32 mouse cellular contexts compared by ENCODE assay signal in the genomic region with DNA sequence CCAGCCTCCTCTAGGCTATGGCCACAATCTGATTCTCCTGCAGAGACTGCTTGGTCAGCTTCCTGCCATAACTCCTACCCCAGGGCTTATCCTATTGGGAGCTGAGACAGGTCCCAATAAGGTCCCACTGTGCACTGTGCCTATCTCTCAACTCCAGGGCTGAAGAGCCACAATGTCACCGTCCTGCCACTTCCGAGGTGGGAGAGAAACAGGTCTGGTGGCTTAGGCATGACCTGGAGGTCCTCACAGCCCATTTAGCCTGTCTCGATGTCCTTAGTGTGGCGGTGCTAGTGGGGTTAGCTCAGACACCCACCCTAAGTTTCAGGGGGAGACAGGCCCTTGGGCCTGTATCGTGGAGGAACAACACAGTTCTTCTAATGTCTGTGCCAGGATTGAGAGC. TPM values are rescaled to one million over a fixed set of nuclear protein-coding genes. Genes with fewer than 3 reads are reported as not detected.
"Had no signal": no experiment of that assay in that cellular context is flagged by ENCODE, and none has a peak within 500 bp of the region (broad histone marks: within the 10 kb centered on the region; RNA-seq: fewer than 3 reads in every experiment).

No protein-coding gene starts in this region.

- H3K27me3 ChIP-seq: limb, embryonic 13.5 days; limb, embryonic 15.5 days; liver, embryonic 13.5 days; lung, embryonic 15.5 days; midbrain, embryonic 12.5 days; midbrain, embryonic 13.5 days; midbrain, embryonic 15.5 days had no signal

- H3K9me3 ChIP-seq: limb, embryonic 10.5 days; limb, embryonic 12.5 days; limb, embryonic 13.5 days; limb, embryonic 15.5 days; liver, embryonic 12.5 days; liver, embryonic 13.5 days; liver, embryonic 15.5 days; lung, embryonic 15.5 days; midbrain, embryonic 10.5 days; midbrain, embryonic 12.5 days; midbrain, embryonic 13.5 days; midbrain, embryonic 15.5 days had no signal

- H3K36me3 ChIP-seq: limb, embryonic 10.5 days; limb, embryonic 12.5 days; limb, embryonic 13.5 days; limb, embryonic 15.5 days; liver, embryonic 12.5 days; liver, embryonic 13.5 days; liver, embryonic 15.5 days; lung, embryonic 15.5 days; midbrain, embryonic 10.5 days; midbrain, embryonic 12.5 days; midbrain, embryonic 15.5 days had no signal

- ATAC-seq: liver, embryonic 12.5 days; liver, postnatal 0 days; lung, postnatal 0 days; midbrain, embryonic 13.5 days; midbrain, embryonic 15.5 days; midbrain, embryonic 16.5 days had no signal

- H3K4me1 ChIP-seq: limb, embryonic 10.5 days; limb, embryonic 12.5 days; limb, embryonic 13.5 days; limb, embryonic 15.5 days; liver, embryonic 12.5 days; liver, embryonic 13.5 days; liver, embryonic 15.5 days; lung, embryonic 15.5 days; midbrain, embryonic 15.5 days had no signal

- H3K4me3 ChIP-seq: left cerebral cortex, adult 2 months; limb, embryonic 10.5 days; limb, embryonic 12.5 days; limb, embryonic 13.5 days; limb, embryonic 15.5 days; liver, embryonic 12.5 days; liver, embryonic 13.5 days; liver, embryonic 15.5 days; lung, embryonic 15.5 days; midbrain, embryonic 10.5 days; midbrain, embryonic 12.5 days; midbrain, embryonic 13.5 days; midbrain, embryonic 15.5 days; myocyte had no signal

- DNase-seq: left cerebral cortex, postnatal 4 days; liver; liver, embryonic 13.5 days; liver, postnatal 0 days; lung, adult 18-20 months; lung, adult 2 months; lung, embryonic 14.5 days; lung, postnatal 10 days; lung, postnatal 14 days; lung, postnatal 36 days; lung, postnatal 4 days; midbrain, embryonic 14.5 days had no signal

RNA-seq across cellular contexts. Expression of a gene that starts 47.4 kb away (rescaled TPM):
- total RNA-seq: liver, adult 2 months; megakaryocyte progenitor cell, adult 5-6 weeks; megakaryocyte-erythroid progenitor cell, adult 5-6 weeks; monocyte, adult 5-6 weeks had no signal
- polyA plus RNA-seq: liver, adult 2 months; liver, embryonic 13.5 days; liver, postnatal 0 days; macrophage had no signal
